Mouse (Mus musculus): ENCODE data around the gene Col6a2.

- no peak for TF ChIP-seq CTCF (IDR thresholded peaks at IDR 0.05; ENCODE audit: insufficient read depth, low read length)
- TF ChIP-seq POLR2A (IDR thresholded peaks at IDR 0.05; ENCODE audit: borderline replicate concordance, extremely low read depth, low read depth, low read length) = no peak
These were observed 1.0 kb downstream of the Col6a2 start for GRCm38 (mm10) chr10:76622411-76622810.
